Mouse (Mus musculus) heart, adult 18-20 months (tissue): ENCODE measurements at regions not wholly inside any gene's neighbourhood (a gene's known extent, or its start where the extent isn't known, plus 50 kb on each side); places are given as distances from the start of the nearest gene placed in this dataset.

Experiments
- DNase-seq, 2 experiments: peaks; one replicate each; pipeline ENCODE4 v3.0.0; 2021 to 2022; ENCODE audit warnings: mixed read lengths in 1 of 2

DNA sequence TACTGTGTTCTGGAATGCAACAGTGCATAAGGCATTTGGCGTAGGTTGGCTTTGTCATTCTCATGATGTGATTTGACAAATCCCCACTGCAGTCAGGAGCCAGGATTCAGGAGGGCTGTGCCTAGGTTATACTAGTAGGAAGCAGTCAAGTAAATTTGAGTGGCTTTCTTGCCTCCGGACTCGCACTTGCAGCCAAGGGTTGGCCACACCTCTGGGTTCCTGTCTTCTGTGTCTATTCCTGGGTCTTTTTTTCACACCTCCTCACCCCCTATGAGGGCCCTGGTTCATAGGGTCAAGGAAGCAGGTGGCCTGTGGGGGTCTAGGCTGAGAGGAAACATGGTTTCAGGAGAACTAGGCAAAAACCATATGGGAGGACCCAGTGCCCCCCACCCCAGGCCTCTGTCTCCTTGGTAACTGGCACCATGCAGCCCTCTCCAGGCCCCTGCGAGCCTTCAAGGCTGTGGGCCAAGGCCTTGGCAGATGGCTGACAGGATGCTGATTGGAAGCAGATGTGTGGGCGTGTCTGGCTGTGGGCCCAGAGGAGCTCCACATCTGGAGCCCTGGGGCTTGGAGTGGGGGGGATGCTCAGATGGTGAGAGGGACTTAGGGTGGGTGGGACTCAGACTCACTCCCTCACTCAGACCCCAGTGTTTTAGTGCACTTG, 195.7 kb downstream of the Rgs3 start:
- DNase-seq: peak; percentile 87

- no peak for DNase-seq
Observed at GRCm38 (mm10) chr4:62756721-62757206, 197.1 kb downstream of the Rgs3 start.

GRCm38 (mm10) chr4:62760748-62761604, 201.3 kb downstream of the Rgs3 start:
- DNase-seq: peak; percentile 48 to 51

GRCm38 (mm10) chr4:62761672-62762071, 202.0 kb downstream of the Rgs3 start:
- DNase-seq: peak; percentile 85 to 95

DNA sequence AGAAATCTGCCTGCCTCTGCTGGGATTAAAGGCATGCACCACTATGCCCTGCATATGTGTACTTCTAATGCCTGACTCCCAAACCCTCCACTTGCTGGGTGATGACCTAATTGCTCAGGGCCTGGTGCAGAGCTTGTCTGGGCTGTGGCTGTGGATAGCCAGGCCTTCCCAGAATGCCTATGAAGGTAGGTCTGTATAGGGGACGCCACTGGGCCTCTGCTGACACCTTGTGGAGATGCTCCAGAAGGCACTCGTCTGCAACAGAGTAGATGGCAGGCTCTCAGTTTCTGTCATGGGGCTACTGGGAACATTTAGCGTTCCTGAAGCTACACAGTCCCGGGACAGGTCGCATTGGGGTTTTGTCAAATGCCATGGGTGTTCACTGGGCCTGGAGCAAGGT, 201.4 kb upstream of the Zfp618 start:
- peak; percentile 89 to 92 for DNase-seq

DNA sequence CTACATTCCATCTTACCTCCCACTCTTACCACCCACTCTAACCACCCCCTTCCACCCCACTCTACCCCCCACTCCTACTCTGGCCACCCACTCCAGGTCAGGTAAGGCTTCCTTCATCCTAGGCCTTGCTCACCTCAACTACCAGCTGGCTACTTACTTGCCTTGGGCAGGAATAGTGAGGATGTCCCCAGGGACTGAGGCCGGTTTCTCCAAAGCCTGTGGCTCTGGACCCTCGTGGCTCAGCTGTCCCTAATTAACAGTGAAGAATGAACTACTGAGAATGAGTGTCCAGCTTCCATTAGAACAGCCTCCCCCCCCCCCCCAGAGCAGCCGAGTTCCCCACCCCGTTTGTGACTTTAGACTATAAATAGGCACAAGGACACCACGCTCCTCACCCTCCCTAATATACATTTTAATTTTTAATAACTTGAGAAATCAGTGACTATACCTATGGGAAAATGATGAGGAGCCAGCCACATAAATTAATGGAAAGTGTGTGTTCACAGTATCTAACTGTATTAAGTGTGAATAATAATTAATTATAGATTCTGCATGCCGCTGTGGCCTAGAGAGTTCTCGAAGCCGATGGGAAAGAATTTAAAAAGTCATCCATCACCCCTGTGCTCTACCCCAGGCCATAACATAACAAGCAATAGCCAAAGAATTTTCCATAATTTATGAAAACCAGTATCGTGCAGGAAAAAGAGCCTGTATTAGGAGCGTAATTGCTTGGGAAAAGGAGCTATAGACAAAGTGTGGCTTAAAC, 195.7 kb upstream of the Zfp618 start:
- no peak for DNase-seq

GRCm38 (mm10) chr4:62775005-62775609, 190.3 kb upstream of the Zfp618 start:
- DNase-seq: no peak

DNA sequence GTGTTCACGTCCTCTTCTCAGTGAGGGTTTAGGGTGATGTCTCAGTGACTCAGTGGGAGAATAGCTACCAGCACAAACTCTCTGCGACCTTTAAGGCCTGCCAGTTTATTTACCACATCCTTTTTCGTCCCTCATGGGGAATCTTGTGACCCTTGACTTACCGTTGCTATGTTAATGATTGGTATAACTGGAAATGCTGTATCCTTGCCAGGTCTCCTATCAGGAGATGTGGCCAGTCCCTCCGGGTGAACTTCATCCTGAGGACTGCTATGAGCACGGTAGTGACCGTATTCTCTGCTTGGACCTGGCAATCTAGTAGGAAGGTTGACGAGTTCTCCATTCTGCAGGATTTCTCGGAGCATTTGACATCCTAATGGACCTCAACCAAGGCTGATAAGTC, 188.5 kb upstream of the Zfp618 start:
- DNase-seq: no peak

DNA sequence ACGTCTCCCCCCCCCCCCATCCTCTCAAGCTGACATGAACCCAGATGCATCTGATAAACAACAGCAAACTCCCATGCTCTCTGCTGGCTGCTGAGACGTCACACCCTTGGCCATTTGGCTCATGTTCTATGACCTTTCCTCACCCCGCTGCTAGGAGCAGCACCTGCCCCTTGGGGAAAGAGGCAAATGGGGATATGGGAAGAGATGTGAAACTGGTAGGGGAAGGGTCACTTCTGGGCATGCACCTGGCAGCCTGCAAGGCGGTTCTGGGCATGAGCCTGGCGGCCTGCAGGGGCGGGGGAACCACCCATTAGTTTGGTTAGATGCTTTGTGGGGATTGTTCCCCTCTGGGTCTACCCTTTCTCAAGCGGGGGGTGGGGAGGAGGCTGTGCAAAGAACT, 187.9 kb upstream of the Zfp618 start:
- no peak for DNase-seq

GRCm38 (mm10) chr4:62778621-62779020, 186.8 kb upstream of the Zfp618 start:
- DNase-seq: no peak

DNA sequence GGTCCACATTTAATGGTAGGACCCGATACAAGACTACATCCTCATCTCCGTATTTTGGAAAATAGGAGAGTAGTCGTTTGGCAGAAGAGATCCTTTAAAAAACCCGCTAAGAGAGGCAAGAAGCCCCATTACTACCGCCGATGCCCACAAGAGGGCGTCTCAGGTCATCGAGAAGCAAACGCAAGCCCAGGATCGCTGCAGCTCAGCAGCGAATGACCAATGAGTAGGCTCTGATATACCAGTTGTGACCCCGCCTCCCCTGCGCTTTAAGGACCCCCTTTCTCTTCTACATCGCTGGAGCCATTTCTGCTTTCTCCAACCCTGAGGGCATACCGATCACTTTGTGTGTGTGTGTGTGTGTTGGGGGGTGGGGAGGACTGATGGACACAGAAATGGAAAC, 185.0 kb upstream of the Zfp618 start:
- DNase-seq: peak; percentile 78 to 94

DNA sequence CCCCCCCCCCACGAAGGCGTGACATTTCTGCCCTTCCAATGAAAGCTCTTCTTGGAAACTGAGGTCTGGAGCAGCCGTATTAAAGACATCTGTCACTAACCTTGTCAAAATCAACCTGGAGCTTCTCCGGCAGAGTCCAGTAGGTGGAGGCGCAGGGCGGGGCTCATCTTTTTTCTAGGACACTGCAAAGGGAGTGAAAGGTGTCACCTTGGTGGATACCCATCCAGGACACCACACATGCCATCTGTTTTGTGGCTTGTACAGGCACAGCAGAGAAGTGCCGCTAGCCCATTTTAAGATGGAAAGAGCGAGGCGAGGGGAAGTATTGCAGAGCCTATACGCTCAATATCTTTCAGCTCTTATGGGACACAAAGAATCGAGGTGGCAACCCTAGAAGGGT, 184.5 kb upstream of the Zfp618 start:
- DNase-seq: no peak

GRCm38 (mm10) chr4:62781309-62781800, 184.0 kb upstream of the Zfp618 start:
- no peak for DNase-seq

- no peak for DNase-seq
Observed at GRCm38 (mm10) chr4:62785711-62786110, 179.7 kb upstream of the Zfp618 start.

GRCm38 (mm10) chr4:62789696-62790095, 175.7 kb upstream of the Zfp618 start:
- DNase-seq: no peak

DNA sequence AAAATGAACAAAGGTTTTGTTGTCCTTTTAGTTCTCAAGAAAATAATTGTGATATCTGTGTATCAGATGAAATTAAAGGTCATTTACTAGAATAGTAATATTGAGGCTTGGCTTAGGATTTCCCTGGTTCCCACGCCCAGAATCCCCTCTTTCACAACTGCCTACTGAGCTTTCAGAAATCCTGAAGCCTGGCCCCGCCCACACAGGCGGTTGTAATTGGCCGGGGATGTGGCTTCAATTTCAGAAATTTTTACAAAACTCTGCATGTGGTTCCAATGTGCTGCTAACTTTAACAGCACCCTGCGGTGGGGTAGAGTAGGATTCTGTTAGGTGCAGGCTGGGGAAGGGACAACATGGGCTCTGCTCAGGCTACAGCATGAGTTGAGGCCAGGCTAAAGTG, 171.8 kb upstream of the Zfp618 start:
- DNase-seq: no peak

DNA sequence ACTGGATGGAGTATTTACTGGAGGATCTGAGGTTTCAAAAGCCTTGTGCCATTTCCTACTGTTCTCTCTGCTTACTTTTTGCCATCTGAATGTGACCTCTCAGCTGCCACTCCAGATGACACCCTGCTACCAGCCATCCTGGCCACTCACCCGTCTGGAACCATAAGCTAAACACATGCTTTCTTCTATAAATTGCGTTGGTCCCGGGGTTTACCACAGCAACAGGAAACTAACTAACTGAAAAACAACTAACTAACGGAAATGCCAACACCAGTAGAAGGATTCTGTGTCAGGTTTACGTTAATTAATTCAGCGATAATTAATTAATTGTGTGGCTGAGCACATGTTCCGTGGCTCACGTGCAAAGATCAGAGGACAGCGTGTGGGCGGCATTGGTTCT, 169.8 kb upstream of the Zfp618 start:
- no peak for DNase-seq

DNA sequence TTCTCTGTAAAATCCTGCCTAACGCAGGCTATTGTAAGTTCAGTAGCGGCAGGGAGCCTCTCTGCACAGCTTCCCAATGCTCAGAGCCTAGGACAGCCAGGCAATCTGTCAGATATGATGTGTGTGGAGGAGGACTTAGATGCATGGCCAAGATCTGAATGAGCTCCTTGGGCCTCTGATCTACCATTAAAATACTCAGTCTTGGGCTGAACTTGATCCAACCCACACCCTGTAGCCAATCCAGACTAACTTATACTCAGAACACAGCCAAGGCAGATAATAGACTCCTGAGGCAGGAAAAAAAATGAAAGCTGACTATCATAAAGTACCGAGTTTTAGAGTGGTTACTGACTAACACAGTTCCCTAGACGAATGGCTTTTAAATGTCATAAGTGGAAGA, 165.4 kb upstream of the Zfp618 start:
- DNase-seq: no peak

DNA sequence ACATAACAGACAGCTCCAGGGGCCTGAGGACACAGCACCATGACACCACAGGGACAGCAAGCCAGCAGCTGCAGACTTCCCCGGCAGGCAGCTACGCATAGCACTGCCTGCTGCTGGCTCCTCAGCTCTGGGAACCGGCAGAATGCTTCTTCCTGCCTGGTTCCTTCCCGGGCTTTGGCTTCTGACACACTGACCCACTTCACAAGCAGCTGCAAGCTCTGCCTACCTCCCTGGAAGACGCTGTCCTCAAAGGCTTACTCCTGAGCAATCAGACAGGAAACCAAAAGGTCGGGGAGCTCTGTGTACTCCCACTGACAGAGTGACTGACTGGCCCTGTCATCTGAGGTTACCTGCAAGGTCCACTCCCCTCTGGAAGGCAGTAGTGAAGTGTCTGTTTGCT, 159.5 kb upstream of the Zfp618 start:
- DNase-seq: peak; percentile 9 to 44

GRCm38 (mm10) chr4:62806786-62807185, 158.6 kb upstream of the Zfp618 start:
- peak in 1 of 2 experiments; percentile 21 for DNase-seq

GRCm38 (mm10) chr4:62807926-62808552, 157.3 kb upstream of the Zfp618 start:
- no peak for DNase-seq

DNA sequence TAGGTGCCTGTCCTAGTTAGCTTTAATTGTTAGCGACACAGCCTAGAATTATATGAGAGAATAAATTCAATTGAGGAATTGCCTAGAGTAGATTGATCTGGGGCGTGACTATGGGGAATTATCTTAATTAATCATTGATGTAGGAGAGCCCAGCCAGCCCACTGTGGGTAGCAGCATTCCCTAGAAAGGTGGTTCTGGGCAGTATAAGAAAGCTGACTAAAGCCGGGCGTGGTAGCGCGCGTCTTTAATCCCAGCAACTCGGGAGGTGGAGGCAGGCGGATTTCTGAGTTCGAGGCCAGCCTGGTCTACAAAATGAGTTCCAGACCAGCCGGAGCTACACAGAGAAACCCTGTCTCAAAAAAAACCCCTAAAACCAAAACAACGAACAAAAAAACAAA, 156.8 kb upstream of the Zfp618 start:
- DNase-seq: no peak
